Mouse (Mus musculus) A20 (cell line): ENCODE results near the gene 9230112D13Rik.

ENCODE experiments used
- DNase-seq: peaks from one replicate; pipeline ENCODE4 v3.0.0-alpha.2; 2011; ENCODE audit warnings: low read depth, low spot score

The 9230112D13Rik gene

GRCm38 (mm10) chr14:34500309-34500708, 22.3 kb downstream of the 9230112D13Rik start:
- DNase-seq, result no peak

GRCm38 (mm10) chr14:34499664-34500063, 22.9 kb downstream of the 9230112D13Rik start:
- no peak for DNase-seq

GRCm38 (mm10) chr14:34497346-34497745, 25.3 kb downstream of the 9230112D13Rik start:
- DNase-seq, result no peak

- DNase-seq, result no peak
These were observed 28.9 kb downstream of the 9230112D13Rik start for GRCm38 (mm10) chr14:34493682-34494081.

GRCm38 (mm10) chr14:34492688-34493087, 29.9 kb downstream of the 9230112D13Rik start:
- DNase-seq, result no peak

GRCm38 (mm10) chr14:34490965-34491364, 31.6 kb downstream of the 9230112D13Rik start:
- DNase-seq, result no peak

GRCm38 (mm10) chr14:34489928-34490327, 32.7 kb downstream of the 9230112D13Rik start:
- DNase-seq, result no peak

- DNase-seq, result no peak
These were observed 36.4 kb downstream of the 9230112D13Rik start for GRCm38 (mm10) chr14:34486169-34486568.

GRCm38 (mm10) chr14:34483469-34484341, 38.9 kb downstream of the 9230112D13Rik start:
- no peak for DNase-seq

- no peak for DNase-seq
These were observed 51.0 kb downstream of the 9230112D13Rik start for GRCm38 (mm10) chr14:34471591-34471990.

- DNase-seq, result no peak
These were observed 56.3 kb downstream of the 9230112D13Rik start for GRCm38 (mm10) chr14:34466291-34466690.
